Mouse (Mus musculus) frontal cortex, adult 2 months (tissue): ENCODE data around the gene Fcf1. TPM values are rescaled to one million over a fixed set of nuclear protein-coding genes. Genes with fewer than 3 reads are reported as not detected.

Experiments used
- DNase-seq, 2 experiments: peaks; one replicate each; pipeline ENCODE4 v3.0.0; 2022; ENCODE audit warnings: low spot score in 1 of 2; ENCODE audit errors: extremely low spot score in 1 of 2
- polyA plus RNA-seq: library from polyadenylated mRNA; depleted of rRNA; stranded (reverse); fragments of >200 nt; gene quantifications from 2 replicates; pipeline ENCODE4 v1.2.3, GENCODE M21; 2012; rRNA removed

The Fcf1 gene
- polyA plus RNA-seq = 70.9 and 73.9 TPM in 2 replicates

DNA sequence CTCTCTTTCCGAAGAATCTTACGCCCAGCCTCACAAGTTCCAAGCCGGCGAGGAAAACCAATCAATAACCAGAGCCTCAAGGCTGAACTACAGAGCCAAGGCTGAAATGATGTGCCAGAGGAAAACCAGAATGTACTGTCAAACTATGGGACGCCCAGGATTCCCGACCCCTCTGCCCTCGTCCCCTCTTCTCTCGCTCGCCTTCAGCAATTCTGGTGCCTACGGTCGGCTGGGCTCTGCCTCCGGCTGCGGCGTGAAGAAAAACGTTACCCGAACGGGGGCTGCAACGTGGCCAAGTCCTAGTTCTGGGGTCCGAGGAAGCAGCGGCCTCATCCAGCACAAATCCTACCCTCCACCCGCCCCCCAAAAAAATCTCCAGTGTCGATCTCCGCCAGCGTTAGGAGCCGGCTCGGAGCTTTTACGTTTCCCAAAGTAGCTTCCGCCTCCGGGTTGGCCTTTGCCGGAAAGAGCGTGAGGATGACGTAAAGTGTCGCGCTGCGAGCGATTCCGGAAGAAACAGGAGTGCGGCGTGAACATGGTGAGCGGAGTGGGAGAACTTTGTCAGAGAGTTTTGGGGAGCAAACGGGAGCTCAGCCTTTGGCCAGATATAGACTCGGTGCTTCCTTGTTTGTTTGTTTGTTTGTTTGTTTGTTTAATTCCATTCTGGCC lies at the start of gene Fcf1, which contains the start of gene Arel1:
Gene Fcf1, plus strand, starts transcription at position 470 of the 669 bp plus-strand sequence.
Gene Arel1, minus strand, starts transcription at position 473 of the 669 bp plus-strand sequence.
- peak; percentile 83 to 97 for DNase-seq

DNA sequence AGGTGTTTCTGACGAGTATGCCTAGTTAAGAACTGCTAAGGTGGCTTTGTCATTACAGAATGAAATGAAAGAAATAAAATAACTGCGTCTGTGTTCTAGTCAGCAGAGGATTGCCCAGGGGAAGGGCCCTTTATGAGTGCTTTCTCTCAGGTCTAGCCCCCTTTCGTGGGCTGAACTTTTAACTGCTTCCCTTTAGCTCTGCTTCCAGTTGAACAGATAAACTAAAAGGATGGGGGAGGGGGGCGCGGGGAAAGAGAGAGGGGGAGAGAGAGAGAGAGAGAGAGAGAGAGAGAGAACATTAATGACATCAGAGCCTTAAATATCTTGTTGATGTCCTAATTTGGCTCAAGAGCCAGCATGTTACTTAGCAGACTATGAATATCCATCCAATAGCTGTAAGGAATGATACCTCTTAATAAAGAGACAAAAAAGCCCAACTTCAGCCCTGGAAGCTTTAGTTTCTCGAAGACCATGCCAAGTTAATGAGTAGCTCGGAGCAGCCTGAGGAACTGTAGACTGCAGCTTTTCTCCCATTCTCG lies 48.7 kb upstream of the Fcf1 start:
- no peak for DNase-seq

DNA sequence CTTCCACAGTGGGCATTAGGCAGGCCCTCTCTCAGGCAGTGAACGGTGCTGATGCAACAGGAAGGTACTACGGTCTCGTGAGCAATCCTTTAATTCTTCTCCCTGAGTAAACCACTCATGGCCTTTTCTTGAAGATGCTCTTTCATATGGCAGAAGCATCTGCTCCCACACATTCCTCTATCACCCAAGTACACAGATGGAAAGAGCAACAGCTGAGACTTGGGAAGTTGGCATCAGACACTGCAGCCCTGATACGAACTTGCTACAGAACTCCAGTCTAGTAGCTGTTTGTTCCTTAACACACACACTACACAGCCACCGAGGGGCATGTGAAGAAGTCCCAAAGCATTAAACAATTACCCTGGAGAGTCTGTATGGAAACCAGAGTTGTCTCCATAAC lies 46.4 kb upstream of the Fcf1 start:
- peak in 1 of 2 experiments; percentile 35 for DNase-seq

DNA sequence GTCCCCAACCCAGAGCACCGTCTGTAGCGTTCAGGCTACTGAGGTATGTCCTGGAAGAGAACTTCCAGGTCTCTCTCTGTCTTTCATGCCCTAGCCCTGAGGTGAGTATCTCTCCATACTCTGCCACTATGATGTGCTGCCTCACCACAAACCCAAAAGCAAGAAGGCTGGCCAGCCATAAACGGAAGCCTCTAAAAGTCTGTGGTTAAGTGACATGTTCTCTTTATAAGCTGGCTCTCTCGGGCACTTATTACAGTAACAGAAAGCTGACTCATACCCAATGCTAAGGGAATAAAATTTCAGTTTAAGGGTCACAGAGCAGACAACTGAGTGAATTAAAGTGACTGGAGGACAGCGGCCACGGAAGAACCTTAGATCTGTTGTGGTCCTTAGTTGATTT lies 44.2 kb upstream of the Fcf1 start:
- no peak for DNase-seq

DNA sequence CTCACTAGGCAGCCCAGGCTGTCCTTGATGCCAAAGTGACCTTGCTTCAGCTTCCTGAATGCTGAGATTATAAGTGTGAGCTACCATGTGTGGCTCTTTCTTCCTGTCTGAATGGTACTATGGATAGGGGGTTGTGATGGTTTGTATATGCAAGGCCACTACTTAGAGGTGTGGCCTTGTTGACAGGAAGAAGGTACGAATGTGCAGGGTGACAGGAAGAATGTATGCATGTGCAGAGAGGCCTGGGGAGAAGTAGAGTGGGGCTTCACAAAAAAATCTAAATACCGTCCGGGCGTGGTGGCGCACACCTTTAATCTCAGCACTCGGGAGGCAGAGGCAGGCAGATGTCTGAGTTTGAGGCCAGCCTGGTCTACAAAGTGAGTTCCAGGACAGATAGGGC lies 38.5 kb upstream of the Fcf1 start:
- no peak for DNase-seq

DNA sequence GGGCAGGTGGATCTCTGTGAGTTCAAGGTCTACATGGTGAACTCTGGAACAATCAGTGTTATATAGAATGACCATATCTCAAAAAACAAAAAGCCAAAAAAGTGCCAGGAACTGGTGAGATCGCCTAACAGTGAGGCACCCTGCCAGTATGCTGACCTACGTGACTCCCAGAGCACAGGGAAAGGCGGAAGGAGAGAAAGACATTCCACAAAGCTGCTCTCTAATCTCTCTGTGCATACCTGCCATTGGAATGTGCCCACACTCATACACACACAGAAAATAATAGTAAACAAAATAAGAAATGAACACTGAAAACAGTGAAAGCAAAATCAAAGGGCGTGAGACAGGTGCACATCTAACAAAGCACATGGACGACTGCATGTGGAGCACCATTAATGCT lies 35.4 kb upstream of the Fcf1 start:
- no peak for DNase-seq

DNA sequence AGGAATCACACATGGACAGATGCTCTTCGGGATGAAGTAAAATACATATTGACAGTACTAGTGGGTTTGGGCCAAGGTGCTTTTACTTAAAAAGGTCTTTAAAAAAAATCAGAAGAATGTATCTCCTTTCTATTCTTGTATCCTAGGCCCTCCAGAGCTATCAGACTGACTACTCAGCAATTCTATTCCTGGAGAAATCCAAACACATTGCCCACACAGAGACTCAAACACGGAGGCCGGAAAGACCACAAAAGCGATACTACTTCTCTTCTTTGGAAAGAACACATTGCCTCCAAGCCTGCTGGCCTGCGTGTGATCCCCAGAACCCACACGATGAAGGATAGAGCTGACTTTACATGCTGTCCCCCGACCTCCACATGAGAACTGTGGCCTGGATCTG lies 31.6 kb upstream of the Fcf1 start:
- peak; percentile 15 to 49 for DNase-seq

DNA sequence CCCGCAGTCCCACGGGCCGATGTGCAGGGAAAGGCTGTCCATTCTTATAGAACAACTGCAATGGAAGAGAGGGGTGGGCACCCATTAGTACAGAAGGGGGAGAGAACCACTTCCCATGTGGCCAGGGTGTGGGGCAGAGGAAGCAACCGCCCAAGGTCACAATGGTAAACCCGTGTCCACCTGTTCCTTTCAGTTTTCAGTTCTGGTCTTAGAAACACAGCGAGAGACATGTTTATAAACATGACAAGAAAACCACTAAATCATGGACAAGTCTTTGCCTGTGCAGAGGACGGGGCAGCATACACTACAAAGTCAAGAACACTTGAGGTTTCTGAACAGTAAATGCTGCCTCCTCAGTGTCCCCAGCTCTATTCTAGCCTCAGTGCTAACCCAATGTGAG lies 30.4 kb upstream of the Fcf1 start:
- no peak for DNase-seq

DNA sequence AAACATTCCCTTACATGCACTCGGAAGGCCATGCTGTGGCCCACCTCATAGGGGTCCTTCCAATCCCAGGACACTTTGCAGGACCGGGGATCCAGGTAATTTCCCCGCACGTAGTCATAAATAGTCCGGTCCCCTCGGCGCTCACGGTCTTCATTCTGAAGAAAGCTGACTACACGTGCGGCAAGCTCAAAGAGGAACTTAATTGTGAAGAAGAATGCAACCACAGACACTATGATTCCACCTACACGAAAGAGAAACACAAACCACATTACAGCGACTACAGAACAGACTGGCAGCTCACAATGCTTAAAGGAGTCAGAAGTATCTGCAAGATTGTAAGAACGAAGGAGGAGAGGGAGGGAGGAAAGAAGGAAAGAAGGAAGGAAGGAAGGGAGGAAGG lies 29.0 kb upstream of the Fcf1 start:
- DNase-seq = no peak

DNA sequence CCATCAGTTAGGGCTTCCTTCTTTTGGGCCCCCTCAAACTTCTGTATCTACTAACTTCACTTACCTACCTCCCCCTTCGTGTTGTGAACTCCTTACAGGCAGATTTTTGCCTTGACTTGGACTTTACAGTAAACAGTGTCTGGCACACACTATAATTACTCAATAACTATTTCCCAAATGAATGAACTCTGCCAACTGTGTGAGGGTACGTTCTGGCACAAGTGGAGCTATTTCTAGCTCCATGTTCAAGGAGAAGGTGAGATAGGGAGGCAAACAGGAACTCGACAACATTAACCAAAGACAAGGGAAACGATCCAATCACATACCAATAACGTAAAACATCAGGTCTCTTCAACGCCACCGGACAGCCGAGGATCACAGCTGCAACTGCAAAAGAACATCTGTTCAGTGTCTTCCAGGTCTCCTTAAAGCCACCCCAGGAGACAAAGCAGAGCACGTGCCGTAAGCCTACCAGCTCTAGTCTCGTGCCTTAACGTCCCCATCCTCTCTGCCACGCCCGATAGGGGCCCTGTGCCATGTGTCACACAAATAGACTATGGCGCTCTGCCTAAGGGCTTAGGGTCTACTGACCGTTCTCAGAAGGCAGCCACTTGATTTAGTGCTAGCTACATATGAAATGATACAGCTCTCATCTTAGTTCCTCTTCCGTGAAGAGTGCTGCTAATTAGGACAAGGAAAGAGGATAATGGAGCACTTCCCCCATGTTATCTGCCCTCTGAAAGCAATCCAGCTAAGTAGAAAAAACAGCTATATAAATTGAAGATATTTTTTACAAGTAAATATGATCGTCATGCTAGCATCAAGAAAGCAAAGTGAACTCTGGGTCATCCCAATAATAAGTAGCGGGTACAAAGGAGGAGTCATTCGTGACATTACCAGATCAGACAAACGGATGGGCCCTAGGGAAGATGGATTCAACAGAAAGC lies 27.4 kb upstream of the Fcf1 start:
- no peak for DNase-seq

DNA sequence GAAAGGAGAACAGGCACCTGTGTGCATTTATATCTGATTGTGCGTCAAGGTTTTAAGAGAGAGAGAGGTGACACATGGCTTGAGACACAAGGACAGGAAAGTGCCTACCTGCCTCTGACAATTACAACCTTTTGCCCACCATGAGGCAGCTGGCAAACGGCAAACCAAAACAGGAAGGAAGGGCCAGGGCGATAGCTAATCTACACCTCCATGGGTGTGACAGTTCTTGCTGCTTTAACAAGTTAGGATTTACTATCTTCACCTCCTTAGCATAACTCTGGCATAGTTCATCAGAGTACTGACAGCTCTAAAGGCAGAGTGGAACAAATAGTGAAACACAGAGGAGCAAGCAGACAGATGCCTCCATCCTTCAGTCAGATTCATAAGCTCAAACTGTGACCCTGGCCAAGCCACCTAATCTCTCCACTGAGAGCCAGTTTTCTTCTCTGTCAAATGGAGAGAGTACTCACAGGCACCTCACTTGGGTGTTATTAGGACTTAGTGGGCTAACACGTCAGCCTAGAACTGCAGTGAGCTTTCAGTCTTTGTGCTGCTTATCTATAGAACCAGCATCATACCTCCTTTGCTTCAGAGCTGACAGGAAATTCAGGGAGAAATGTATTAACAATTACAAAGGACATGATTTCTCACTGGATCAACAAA lies 26.4 kb upstream of the Fcf1 start:
- DNase-seq = no peak

DNA sequence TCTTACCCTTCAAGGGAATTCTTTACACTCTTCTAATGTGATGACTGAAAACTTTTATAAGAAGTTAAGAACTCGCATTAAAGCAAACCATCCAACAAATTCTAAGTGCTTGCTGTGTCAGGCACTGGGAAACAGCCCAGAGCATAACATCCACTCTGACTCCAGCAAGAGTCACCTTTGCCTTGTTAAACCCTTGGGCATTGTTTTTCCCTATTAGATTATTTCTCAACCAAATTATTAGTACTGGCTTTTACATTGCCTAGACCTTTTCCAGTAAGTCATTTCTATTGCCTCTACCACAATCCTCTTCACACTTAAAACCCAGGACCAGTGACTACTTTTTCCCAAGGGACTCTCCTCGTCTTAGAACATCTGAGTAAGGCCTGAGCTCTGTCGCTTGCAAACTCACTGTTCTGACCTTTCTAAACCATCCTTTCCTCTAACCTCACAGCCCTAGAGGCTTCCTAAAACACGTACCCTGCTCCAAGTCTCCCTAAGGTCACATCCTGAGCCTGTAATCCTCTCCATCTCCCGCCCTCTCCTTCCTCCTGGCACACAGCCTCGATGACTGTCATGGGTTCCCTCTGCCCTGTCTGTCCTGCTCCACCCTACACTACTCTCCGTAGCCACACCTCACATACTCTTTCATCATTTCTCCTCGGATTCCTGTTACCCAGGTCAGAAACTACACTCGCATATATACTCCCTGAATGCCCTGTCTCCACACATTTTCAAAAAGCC lies 25.7 kb upstream of the Fcf1 start:
- no peak for DNase-seq

DNA sequence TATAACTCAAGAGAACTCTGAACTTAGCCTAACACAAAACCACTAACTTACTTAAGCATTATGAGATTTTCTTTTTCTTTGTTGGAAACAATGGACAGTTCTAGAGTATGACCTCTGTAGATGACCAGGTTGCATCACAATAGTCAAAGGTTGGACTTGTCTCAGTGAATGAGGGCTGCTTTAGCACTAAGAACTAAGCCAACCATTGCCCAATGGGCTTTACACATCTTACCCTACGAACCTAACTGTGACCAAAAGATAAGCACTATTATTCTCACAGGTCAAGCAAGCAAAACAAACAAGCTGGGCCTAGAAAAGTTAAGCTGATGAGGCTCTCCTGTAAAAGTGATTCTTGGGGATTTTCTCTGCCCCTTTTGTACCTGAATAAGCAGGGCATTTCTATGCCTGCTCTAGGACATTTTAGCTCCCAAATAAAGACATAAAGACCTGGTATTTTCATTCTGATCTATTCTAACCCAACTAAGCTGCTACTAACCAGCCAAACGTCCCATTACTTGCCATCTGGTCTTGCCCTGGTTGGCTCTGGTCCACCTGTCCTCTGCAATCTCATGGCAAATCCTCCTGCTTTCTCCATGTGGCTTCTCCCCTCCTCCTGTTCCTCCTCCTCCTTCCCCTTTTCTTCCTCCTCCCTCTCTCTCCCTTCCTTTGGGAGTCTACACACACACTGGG lies 22.7 kb upstream of the Fcf1 start:
- no peak for DNase-seq

DNA sequence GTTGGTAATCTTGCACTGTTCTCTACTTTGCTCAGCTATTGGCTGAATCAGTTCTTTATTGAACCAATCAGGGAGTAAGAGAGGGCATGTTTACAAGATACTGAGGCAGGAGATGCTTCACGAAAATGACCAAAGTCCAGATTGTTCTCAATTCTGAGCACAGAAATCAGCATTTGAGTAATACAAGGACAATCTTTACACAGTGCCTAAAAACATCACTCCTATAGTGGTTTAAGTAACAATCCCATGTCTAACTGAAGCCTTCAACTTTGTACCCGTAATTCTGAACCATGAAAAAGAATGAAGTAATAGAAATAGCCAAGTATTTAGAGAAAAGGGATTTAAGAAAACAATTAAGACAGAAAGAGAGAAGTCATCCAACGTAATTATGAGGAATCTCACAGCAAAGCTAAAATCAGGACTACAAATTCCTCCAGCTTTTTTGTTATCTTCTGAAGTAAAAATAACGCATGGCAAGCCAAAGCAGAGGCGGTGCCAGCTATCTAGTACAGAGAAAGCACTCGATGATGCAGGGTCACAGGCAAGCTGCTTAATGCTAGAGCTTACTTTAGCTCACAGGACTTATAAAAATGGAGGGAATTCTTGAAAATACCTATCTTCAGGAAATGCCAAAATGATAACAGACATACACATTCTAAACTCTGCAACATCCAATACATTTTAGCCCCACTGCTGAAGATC lies 22.0 kb upstream of the Fcf1 start:
- DNase-seq = no peak

DNA sequence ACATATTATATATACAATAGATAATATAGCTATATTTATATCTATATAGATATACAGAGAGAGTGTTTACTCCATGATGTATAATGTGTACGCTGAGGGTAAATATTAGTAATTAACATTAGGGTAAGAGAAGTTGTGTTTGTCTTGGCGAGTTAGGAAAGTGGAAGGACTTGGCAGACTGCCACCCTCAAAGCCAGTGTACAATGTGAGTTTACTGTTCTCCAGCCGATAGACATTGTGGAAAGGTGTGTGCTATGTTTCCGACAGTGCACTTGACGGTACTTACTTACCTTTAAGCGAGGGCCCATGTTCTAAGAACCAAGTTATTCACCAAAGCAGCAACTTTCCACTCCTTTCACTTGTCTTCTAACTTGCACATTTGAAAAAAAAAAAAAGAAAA lies 19.9 kb upstream of the Fcf1 start:
- DNase-seq = no peak

DNA sequence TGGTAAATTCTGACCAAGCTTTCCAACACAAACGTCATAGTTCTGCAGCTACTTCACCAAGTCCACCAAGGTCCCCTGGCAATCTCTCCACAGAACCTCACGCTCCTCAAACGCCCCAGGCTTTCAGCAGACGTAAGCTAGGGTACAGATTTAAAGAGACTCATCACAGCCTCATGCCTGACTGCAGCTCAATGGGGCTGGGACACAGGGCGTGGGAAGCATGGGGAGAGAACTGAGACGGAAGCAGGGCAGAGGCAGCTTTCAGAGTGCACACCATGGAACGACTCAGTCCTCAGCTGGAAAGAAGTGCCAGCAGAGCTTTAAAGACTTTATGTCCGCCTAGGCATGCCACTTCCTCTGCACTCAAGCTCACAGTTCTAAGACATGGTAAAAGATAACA lies 19.2 kb upstream of the Fcf1 start:
- DNase-seq = no peak

DNA sequence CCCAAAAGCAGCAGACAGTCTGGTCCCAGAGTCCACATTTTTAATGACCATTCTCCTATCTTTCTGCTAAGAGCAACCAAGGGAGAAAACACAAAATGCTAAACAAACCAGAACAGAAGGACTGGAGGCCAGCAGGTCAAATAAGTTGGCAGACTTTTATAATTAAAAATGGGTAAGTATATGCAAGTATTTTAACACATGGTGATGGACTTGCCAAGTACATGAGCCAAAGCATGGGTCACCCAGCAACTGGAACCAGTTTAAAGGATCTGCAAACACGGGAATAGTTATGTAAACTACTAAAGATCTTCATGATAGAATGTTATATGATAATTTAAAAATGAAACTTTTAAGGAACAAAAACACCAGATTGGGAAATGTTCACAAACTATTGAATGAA lies 18.3 kb upstream of the Fcf1 start:
- no peak for DNase-seq

DNA sequence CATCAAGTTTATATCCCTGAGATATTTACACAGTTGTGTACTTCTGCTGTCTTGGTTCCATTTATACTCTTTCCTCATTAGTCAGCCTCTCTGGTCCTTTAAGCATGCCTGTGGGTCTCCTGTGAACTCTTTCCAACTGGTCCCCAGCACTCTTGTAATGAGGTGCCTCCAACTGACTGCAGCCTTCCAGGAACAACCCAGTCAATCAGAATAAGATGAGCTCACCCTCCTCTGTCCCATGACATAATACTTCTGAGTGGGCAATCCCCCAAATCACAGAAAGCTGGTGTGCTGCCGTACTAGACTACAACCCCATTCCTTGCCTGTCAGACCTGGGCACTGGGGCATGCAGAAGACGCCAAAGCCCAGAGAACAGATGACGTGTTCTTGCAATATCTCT lies 14.4 kb upstream of the Fcf1 start:
- no peak for DNase-seq

DNA sequence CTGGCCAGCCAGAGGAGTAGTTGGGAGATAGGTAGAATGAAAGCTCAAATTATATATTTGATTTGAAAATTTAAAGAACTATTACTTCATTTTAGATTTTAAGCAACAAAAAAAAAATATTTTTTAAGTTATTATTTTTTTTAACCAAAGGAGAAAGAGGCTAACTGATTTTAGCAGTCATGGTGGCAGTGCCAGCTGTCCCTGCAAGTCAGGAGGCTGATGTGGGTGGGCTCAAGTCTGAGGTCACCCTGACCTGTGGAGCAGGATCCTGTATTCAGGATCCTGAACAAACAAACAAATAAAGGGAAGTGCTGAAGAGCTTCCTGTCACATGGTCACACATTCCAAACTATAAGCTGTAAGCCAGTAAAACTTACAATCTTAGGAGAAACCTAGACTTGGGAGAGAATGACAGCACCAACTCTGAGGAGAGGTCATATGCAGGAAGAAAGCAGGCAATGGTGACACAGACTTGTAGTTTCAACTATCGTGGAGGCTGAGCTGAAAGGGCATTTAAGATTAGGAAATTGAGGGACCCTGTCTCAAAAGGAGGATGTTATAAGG lies 11.8 kb upstream of the Fcf1 start:
- no peak for DNase-seq
